Mouse (Mus musculus) right cerebral cortex, postnatal 36 days (tissue): ENCODE results near the gene Krt18.

ENCODE experiments used
- DNase-seq, 2 experiments: peaks; one replicate each; pipeline ENCODE4 v3.0.0; 2022; ENCODE audit warnings: low spot score in 2 of 2, mixed read lengths in 1 of 2

Krt18 gene

GRCm38 (mm10) chr15:102010569-102011245 lies 17.3 kb upstream of the Krt18 start:
- DNase-seq: no peak

GRCm38 (mm10) chr15:102012260-102012765 lies 15.7 kb upstream of the Krt18 start:
- DNase-seq: no peak

GRCm38 (mm10) chr15:102013651-102014050 lies 14.3 kb upstream of the Krt18 start:
- DNase-seq: peak in 1 of 2 experiments; percentile 6

- DNase-seq: no peak
Observed at GRCm38 (mm10) chr15:102014848-102015247, 13.1 kb upstream of the Krt18 start.

- no peak for DNase-seq
Observed at GRCm38 (mm10) chr15:102016096-102016495, 11.9 kb upstream of the Krt18 start.

GRCm38 (mm10) chr15:102016787-102017186 lies 11.2 kb upstream of the Krt18 start:
- no peak for DNase-seq

- no peak for DNase-seq
Observed at GRCm38 (mm10) chr15:102017918-102018463, 10.0 kb upstream of the Krt18 start.

GRCm38 (mm10) chr15:102022481-102022880 lies 5.5 kb upstream of the Krt18 start:
- no peak for DNase-seq

GRCm38 (mm10) chr15:102023888-102024287 lies 4.1 kb upstream of the Krt18 start:
- DNase-seq: no peak

GRCm38 (mm10) chr15:102025136-102025872 lies 2.7 kb upstream of the Krt18 start:
- no peak for DNase-seq

- no peak for DNase-seq
Observed at GRCm38 (mm10) chr15:102026430-102026829, 1.6 kb upstream of the Krt18 start.

GRCm38 (mm10) chr15:102034121-102035053 lies 6.4 kb downstream of the Krt18 start:
- no peak for DNase-seq

- DNase-seq: no peak
Observed at GRCm38 (mm10) chr15:102040277-102040676, 12.3 kb downstream of the Krt18 start.

- DNase-seq: no peak
Observed at GRCm38 (mm10) chr15:102041951-102042350, 14.0 kb downstream of the Krt18 start.

- no peak for DNase-seq
Observed at GRCm38 (mm10) chr15:102044745-102045144, 16.8 kb downstream of the Krt18 start.

GRCm38 (mm10) chr15:102045691-102046090 lies 17.7 kb downstream of the Krt18 start:
- DNase-seq: no peak

GRCm38 (mm10) chr15:102048006-102048405 lies 20.0 kb downstream of the Krt18 start:
- DNase-seq: no peak

- no peak for DNase-seq
Observed at GRCm38 (mm10) chr15:102049871-102050270, 21.9 kb downstream of the Krt18 start.

- DNase-seq: peak; percentile 25
Observed at GRCm38 (mm10) chr15:102051920-102052683, 24.1 kb downstream of the Krt18 start.

- no peak for DNase-seq
Observed at GRCm38 (mm10) chr15:102056495-102057174, 28.7 kb downstream of the Krt18 start.
